Mouse (Mus musculus): Measurements from ENCODE around the gene Mfsd14a.

Mfsd14a gene

GRCm38 (mm10) chr3:116595603-116595991 is 66.9 kb downstream of the Mfsd14a start:
- DNase-seq, result no peak

- DNase-seq, result peak; percentile 98
Measured at GRCm38 (mm10) chr3:116594728-116595602, 67.5 kb downstream of the Mfsd14a start, which contains the start of gene Sass6. Gene Sass6 (plus strand): TSS chr3:116594982.

- no peak for DNase-seq
Measured at GRCm38 (mm10) chr3:116594076-116594727, 68.3 kb downstream of the Mfsd14a start.

GRCm38 (mm10) chr3:116582201-116582600 is 80.3 kb downstream of the Mfsd14a start:
- no peak for DNase-seq
